Mouse (Mus musculus) C2C12 (cell line): ENCODE measurements around the gene Jade2. TPM values are rescaled to one million over a fixed set of nuclear protein-coding genes. Genes with fewer than 3 reads are reported as not detected.

Source experiments
- H3K27me3 ChIP-seq: one replicate; pipeline ENCODE4 v1.6.1; 2011; ENCODE audit not compliant: control insufficient read depth, insufficient read depth, insufficient read length
- H3K36me3 ChIP-seq: one replicate; pipeline ENCODE4 v1.6.1; 2011; ENCODE audit not compliant: control insufficient read depth, insufficient read depth
- H3K4me3 ChIP-seq: one replicate; pipeline ENCODE4 v1.5.1; 2011; ENCODE audit warnings: mild to moderate bottlenecking, control low read depth; ENCODE audit not compliant: poor library complexity, insufficient read depth, severe bottlenecking
- H3K79me2 ChIP-seq: one replicate; pipeline ENCODE4 v1.6.1; 2011; ENCODE audit not compliant: control insufficient read depth, insufficient read depth
- H3K79me3 ChIP-seq: one replicate; pipeline ENCODE4 v1.6.1; 2011; ENCODE audit warnings: low read depth, control low read depth
- H3ac ChIP-seq: one replicate; pipeline ENCODE3; 2011; ENCODE audit warnings: low read depth; ENCODE audit not compliant: control insufficient read depth, insufficient read length
- CEBPB ChIP-seq: IDR thresholded peaks from one replicate; pipeline ENCODE4 v1.6.1; 2011; ENCODE audit warnings: low read depth, mild to moderate bottlenecking, control low read depth, moderate library complexity
- CTCF ChIP-seq: IDR thresholded peaks from one replicate; pipeline ENCODE4 v1.5.1; 2011; ENCODE audit not compliant: control insufficient read depth, insufficient read depth, insufficient read length
- FOSL1 ChIP-seq: IDR thresholded peaks from one replicate; pipeline ENCODE4 v1.8.0; 2011; ENCODE audit warnings: mild to moderate bottlenecking, low read length; ENCODE audit not compliant: poor library complexity, insufficient read depth, severe bottlenecking
- MAX ChIP-seq: IDR thresholded peaks from one replicate; pipeline ENCODE4 v1.6.1; 2011; ENCODE audit warnings: mild to moderate bottlenecking, control low read depth
- MYOD1 ChIP-seq: IDR thresholded peaks from one replicate; pipeline ENCODE4 v1.6.1; 2011; ENCODE audit warnings: low read depth; ENCODE audit not compliant: control insufficient read depth, insufficient read length
- MYOG ChIP-seq: IDR thresholded peaks from one replicate; pipeline ENCODE4 v1.6.1; 2011; ENCODE audit not compliant: control insufficient read depth, insufficient read length; ENCODE audit errors: extremely low read depth
- USF1 ChIP-seq: IDR thresholded peaks from one replicate; pipeline ENCODE4 v1.6.1; 2011; ENCODE audit warnings: low read depth, mild to moderate bottlenecking, control low read depth, moderate library complexity
- polyA plus RNA-seq: library from polyadenylated mRNA; unstranded; fragments of >200 nt; fragmentation: generic; extraction: Trizol; gene quantifications from one replicate; pipeline ENCODE4 v1.2.1, GENCODE M21; 2012; ENCODE audit warnings: missing spikeins

Jade2 gene
- polyA plus RNA-seq, 1 experiment, result 4.0 TPM

- Histone ChIP-seq H3K4me3 (no peak overlapping the region), H3K27me3 (no peaks in the 10 kb centered on the region), H3K79me2 (no peaks in the 10 kb centered on the region), H3ac (no peak overlapping the region), H3K79me3 (no peaks in the 10 kb centered on the region), H3K36me3 (peaks cover 37% of the 10 kb centered on the region)
- TF ChIP-seq FOSL1 (no peak), MAX (no peak), MYOG (no peak), USF1 (no peak), MYOD1 (no peak), CEBPB (no peak), CTCF (no peak)
Observed at GRCm38 (mm10) chr11:51839973-51840372, 17.5 kb downstream of the Jade2 start.

GRCm38 (mm10) chr11:51839106-51839505 is 18.3 kb downstream of the Jade2 start:
- H3K79me3 ChIP-seq, result no peaks in the 10 kb centered on the region
- H3ac ChIP-seq, result no peak overlapping the region
- TF ChIP-seq MAX (no peak), MYOD1 (no peak), CEBPB (no peak), FOSL1 (no peak), MYOG (no peak), USF1 (no peak), CTCF (no peak)
- H3K4me3 ChIP-seq, result no peak overlapping the region
- H3K36me3 ChIP-seq, result peaks cover 38% of the 10 kb centered on the region
- H3K79me2 ChIP-seq, result no peaks in the 10 kb centered on the region
- H3K27me3 ChIP-seq, result no peaks in the 10 kb centered on the region

- Histone ChIP-seq H3ac (no peak overlapping the region), H3K4me3 (no peak overlapping the region), H3K79me2 (no peaks in the 10 kb centered on the region), H3K79me3 (no peaks in the 10 kb centered on the region), H3K27me3 (no peaks in the 10 kb centered on the region), H3K36me3 (peaks cover 32% of the 10 kb centered on the region)
- no peak for TF ChIP-seq USF1
- no peak for TF ChIP-seq FOSL1
- no peak for TF ChIP-seq CTCF
- no peak for TF ChIP-seq CEBPB
- no peak for TF ChIP-seq MYOG
- no peak for TF ChIP-seq MYOD1
- no peak for TF ChIP-seq MAX
Observed at GRCm38 (mm10) chr11:51837164-51838153, 20.0 kb downstream of the Jade2 start.

GRCm38 (mm10) chr11:51836506-51836905 is 20.9 kb downstream of the Jade2 start:
- no peak overlapping the region for H3K4me3 ChIP-seq
- H3K79me2 ChIP-seq, result no peaks in the 10 kb centered on the region
- TF ChIP-seq MAX, result no peak
- no peak for TF ChIP-seq USF1
- TF ChIP-seq MYOD1, result no peak
- TF ChIP-seq MYOG, result no peak
- no peak for TF ChIP-seq CTCF
- TF ChIP-seq CEBPB, result no peak
- TF ChIP-seq FOSL1, result no peak
- H3K27me3 ChIP-seq, result no peaks in the 10 kb centered on the region
- no peak overlapping the region for H3ac ChIP-seq
- no peaks in the 10 kb centered on the region for H3K79me3 ChIP-seq
- H3K36me3 ChIP-seq, result peaks cover 30% of the 10 kb centered on the region

GRCm38 (mm10) chr11:51835598-51835997 is 21.9 kb downstream of the Jade2 start:
- no peak overlapping the region for H3ac ChIP-seq
- no peak overlapping the region for H3K4me3 ChIP-seq
- H3K79me3 ChIP-seq, result no peaks in the 10 kb centered on the region
- H3K79me2 ChIP-seq, result no peaks in the 10 kb centered on the region
- peaks cover 39% of the 10 kb centered on the region for H3K36me3 ChIP-seq
- H3K27me3 ChIP-seq, result no peaks in the 10 kb centered on the region
- TF ChIP-seq MAX, result no peak
- no peak for TF ChIP-seq USF1
- TF ChIP-seq CEBPB, result no peak
- TF ChIP-seq CTCF, result no peak
- TF ChIP-seq MYOG, result no peak
- no peak for TF ChIP-seq FOSL1
- no peak for TF ChIP-seq MYOD1
